In the genomic region with DNA sequence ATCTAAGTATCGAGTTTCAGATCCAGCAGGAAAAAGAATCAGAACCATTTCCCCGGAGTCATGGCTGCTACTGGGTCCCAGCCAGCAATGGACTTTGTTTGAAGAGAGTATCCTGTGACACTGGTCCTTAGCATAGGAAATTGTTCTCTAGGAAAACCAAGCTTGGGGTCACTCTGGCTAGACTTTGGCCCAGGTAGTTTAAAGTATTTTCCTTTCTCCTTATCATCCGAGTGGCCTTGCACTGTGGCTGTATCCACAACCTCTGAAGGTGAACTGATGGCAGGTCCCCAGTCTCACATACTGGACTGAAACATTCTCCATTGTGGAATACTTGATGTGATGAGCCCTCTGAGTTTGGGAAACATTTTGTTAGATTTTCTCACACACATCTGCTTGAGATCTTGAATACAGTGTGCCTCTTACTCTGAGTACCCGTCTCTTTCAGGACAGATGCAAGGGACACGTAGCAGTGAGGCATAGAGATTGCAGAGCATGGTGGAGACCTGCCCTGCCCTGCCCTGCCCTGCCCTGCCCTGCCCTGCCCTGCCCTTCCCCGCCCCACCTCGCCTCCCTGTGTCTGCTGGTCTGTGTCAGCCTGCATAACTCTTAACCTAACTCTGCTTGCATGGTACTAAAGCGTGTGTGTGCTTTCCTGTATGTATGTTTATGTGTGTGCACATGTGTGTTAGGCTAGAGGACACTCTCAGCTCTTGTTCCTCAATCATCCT, we compare ENCODE assay signal across 20 mouse cellular contexts.
A peak's percentile ranks its signal among the peaks of the same experiment; 100 is the strongest.
DNase-seq lines count a peak whose midpoint lies in the region; ATAC-seq and TF ChIP-seq lines count a peak whose summit lies in the region.
"Had no signal": no experiment of that assay in that cellular context is flagged by ENCODE, and none has a peak within 500 bp of the region (broad histone marks: within the 10 kb centered on the region; RNA-seq: fewer than 3 reads in every experiment).

No protein-coding gene starts in this region.

- no peaks in the 10 kb centered on the region for H3K36me3 ChIP-seq in liver, embryonic 11.5 days (ENCODE audit: control insufficient read depth, insufficient read depth, low read length)
- H3K36me3 ChIP-seq in intestine, postnatal 0 days (ENCODE audit: control insufficient read depth, insufficient read depth): no peaks in the 10 kb centered on the region; the same call in 1 of the 2 replicates
- H3K36me3 ChIP-seq in stomach, postnatal 0 days (ENCODE audit: control insufficient read depth, insufficient read depth, low read length): no peaks in the 10 kb centered on the region; the same call in 1 of the 2 replicates
- no peaks in the 10 kb centered on the region for H3K36me3 ChIP-seq in forebrain, embryonic 15.5 days

- TF ChIP-seq CTCF in intestine, postnatal 0 days (IDR thresholded peaks at IDR 0.05; ENCODE audit: low read depth): no peak
- no peak for TF ChIP-seq CTCF in stomach, postnatal 0 days (IDR thresholded peaks at IDR 0.05; ENCODE audit: low read depth)

- H3K9me3 ChIP-seq in liver, embryonic 11.5 days (ENCODE audit: control insufficient read depth, low read length): no peaks in the 10 kb centered on the region
- H3K9me3 ChIP-seq in intestine, postnatal 0 days (ENCODE audit: control insufficient read depth): no peaks in the 10 kb centered on the region
- H3K9me3 ChIP-seq in stomach, postnatal 0 days (ENCODE audit: control insufficient read depth, low read length): no peaks in the 10 kb centered on the region
- no peaks in the 10 kb centered on the region for H3K9me3 ChIP-seq in forebrain, embryonic 15.5 days
- H3K9me3 ChIP-seq: embryonic facial prominence, embryonic 13.5 days; forebrain, embryonic 12.5 days; heart, embryonic 13.5 days had no signal

- H3K4me1 ChIP-seq in liver, embryonic 11.5 days (replicated peaks; ENCODE audit: control insufficient read depth, insufficient read depth, low read length): peaks cover 10% of the 10 kb centered on the region
- no peaks in the 10 kb centered on the region; the same call in 1 of the 2 replicates for H3K4me1 ChIP-seq in intestine, postnatal 0 days (replicated peaks; ENCODE audit: control insufficient read depth, insufficient read depth, low read length)
- no peaks in the 10 kb centered on the region for H3K4me1 ChIP-seq in stomach, postnatal 0 days (replicated peaks; ENCODE audit: control insufficient read depth, insufficient read depth)
- no peaks in the 10 kb centered on the region for H3K4me1 ChIP-seq in forebrain, embryonic 15.5 days
- H3K4me1 ChIP-seq: forebrain, embryonic 12.5 days had no signal

- no peaks in the 10 kb centered on the region for H3K27me3 ChIP-seq in liver, embryonic 11.5 days (replicated peaks; ENCODE audit: control insufficient read depth, insufficient read depth, low read length)
- no peaks in the 10 kb centered on the region for H3K27me3 ChIP-seq in intestine, postnatal 0 days (replicated peaks; ENCODE audit: control insufficient read depth, insufficient read depth, low read length)
- no peaks in the 10 kb centered on the region for H3K27me3 ChIP-seq in stomach, postnatal 0 days (ENCODE audit: control insufficient read depth, insufficient read depth, low read length)
- H3K27me3 ChIP-seq in forebrain, embryonic 15.5 days: no peaks in the 10 kb centered on the region
- H3K27me3 ChIP-seq: embryonic facial prominence, embryonic 13.5 days; forebrain, embryonic 12.5 days; heart, embryonic 13.5 days had no signal

- H3K4me3 ChIP-seq in liver, embryonic 11.5 days (ENCODE audit: low read depth, low read length): no peak overlapping the region
- H3K4me3 ChIP-seq in intestine, postnatal 0 days (ENCODE audit: low read depth, low read length): no peak overlapping the region
- H3K4me3 ChIP-seq in stomach, postnatal 0 days (ENCODE audit: low read depth, low read length): no peak overlapping the region
- no peak overlapping the region for H3K4me3 ChIP-seq in forebrain, embryonic 15.5 days
- H3K4me3 ChIP-seq: embryonic facial prominence, embryonic 13.5 days; forebrain, embryonic 12.5 days; heart, embryonic 13.5 days had no signal

- no peak overlapping the region for H3K27ac ChIP-seq in liver, embryonic 11.5 days (ENCODE audit: low read depth, low read length)
- H3K27ac ChIP-seq in intestine, postnatal 0 days (ENCODE audit: low read depth, low read length): 0 out of 2 replicates have a peak overlapping the region, but pooled peaks have one; percentile 41
- H3K27ac ChIP-seq in stomach, postnatal 0 days (replicated peaks): no peak overlapping the region
- H3K27ac ChIP-seq in forebrain, embryonic 15.5 days (replicated peaks): no peak overlapping the region
- H3K27ac ChIP-seq: embryonic facial prominence, embryonic 13.5 days; forebrain, embryonic 12.5 days; heart, embryonic 13.5 days had no signal

- H3K9ac ChIP-seq in liver, embryonic 11.5 days (ENCODE audit: low read depth, low read length): no peak overlapping the region
- H3K9ac ChIP-seq in intestine, postnatal 0 days (ENCODE audit: low read depth, low read length): no peak overlapping the region
- no peak overlapping the region for H3K9ac ChIP-seq in stomach, postnatal 0 days (ENCODE audit: low read length)
- no peak overlapping the region for H3K9ac ChIP-seq in forebrain, embryonic 15.5 days (replicated peaks)
- H3K9ac ChIP-seq: forebrain, embryonic 12.5 days; forebrain, postnatal 0 days; heart, embryonic 13.5 days had no signal

- no peak for TF ChIP-seq EP300 in stomach, postnatal 0 days (optimal IDR thresholded peaks at IDR 0.05)

- WGBS in liver, embryonic 11.5 days: 66% methylated on average over 8 of the region's 8 CpGs
- WGBS in intestine, postnatal 0 days: 33% methylated on average over 8 of the region's 8 CpGs
- WGBS in stomach, postnatal 0 days: 53% methylated on average over 8 of the region's 8 CpGs
- 87% methylated on average over 8 of the region's 8 CpGs for WGBS in forebrain, embryonic 15.5 days

- DNase-seq in liver: peak; percentile 14
- DNase-seq in liver, embryonic 11.5 days (ENCODE audit: low spot score): no peak
- DNase-seq in stomach, postnatal 0 days (ENCODE audit: low spot score): peak; percentile 61
- DNase-seq in ovary, postnatal 14 days (ENCODE audit: low spot score): no peak
- DNase-seq: adrenal gland, postnatal 25 days; B cell, adult 2 months; cerebellum, adult 18-20 months; cerebellum, adult 9-11 months; cerebellum, postnatal 36 days; forebrain, postnatal 0 days; gastrocnemius, postnatal 25 days; heart, postnatal 36 days had no signal

- no peak overlapping the region for H3K4me2 ChIP-seq in liver, embryonic 11.5 days
- no peak overlapping the region; the same call in 1 of the 2 replicates for H3K4me2 ChIP-seq in intestine, postnatal 0 days (replicated peaks; ENCODE audit: low read depth)
- H3K4me2 ChIP-seq in stomach, postnatal 0 days (replicated peaks; ENCODE audit: low read depth): no peak overlapping the region
- H3K4me2 ChIP-seq in forebrain, embryonic 15.5 days (replicated peaks): no peak overlapping the region
- H3K4me2 ChIP-seq: embryonic facial prominence, embryonic 13.5 days; forebrain, embryonic 12.5 days; heart, embryonic 13.5 days had no signal

- ATAC-seq in liver, embryonic 11.5 days (replicated peaks; ENCODE audit: low FRiP score): no peak
- ATAC-seq in intestine, postnatal 0 days: peak; percentile 80
- 0 out of 2 replicates have a peak, but pooled peaks have one; percentile 13 for ATAC-seq in megakaryocyte-erythroid progenitor cell, adult 5-6 weeks (replicated peaks; ENCODE audit: low FRiP score, low TSS enrichment, poor library complexity, severe bottlenecking)
- peak; percentile 79 for ATAC-seq in stomach, postnatal 0 days (ENCODE audit: low FRiP score, low TSS enrichment)
- no peak for ATAC-seq in forebrain, embryonic 15.5 days (replicated peaks)
- ATAC-seq in inflammation-experienced regulatory T-cells, adult 6 months: no peak
- ATAC-seq: CD4-positive, CD25-positive, alpha-beta regulatory T cell, adult 4 months; forebrain, postnatal 0 days had no signal

Comparison
In these comparisons a context has a peak if more than half of its experiments do, and no peak if none do; other contexts are left out.
1. DNase-seq: peak in liver (single experiment) and stomach, postnatal 0 days (single experiment); none in liver, embryonic 11.5 days (single experiment) and ovary, postnatal 14 days (single experiment).
2. ATAC-seq: peak in intestine, postnatal 0 days (single experiment), megakaryocyte-erythroid progenitor cell, adult 5-6 weeks (single experiment) and stomach, postnatal 0 days (single experiment); none in liver, embryonic 11.5 days (single experiment), forebrain, embryonic 15.5 days (single experiment) and inflammation-experienced regulatory T-cells, adult 6 months (single experiment).